Mouse (Mus musculus): ENCODE data around the gene Phka1.
"Not testable (repeated sequence)": the region's sequence is repeated elsewhere in the genome, so short reads cannot be mapped to it uniquely, and the experiment has no call there.

- TF ChIP-seq MAX (IDR thresholded peaks at IDR 0.05); CTCF (IDR thresholded peaks at IDR 0.05; ENCODE audit: control insufficient read depth, insufficient read depth, insufficient read length); USF1 (IDR thresholded peaks at IDR 0.05; ENCODE audit: low read depth): not testable (repeated sequence)
Measured at GRCm38 (mm10) chrX:102689252-102689651, 45.2 kb upstream of the Phka1 start.
